Mouse (Mus musculus) MN1 (cell line): ENCODE measurements around the gene Tmem9.

Source experiments
- DNase-seq: peaks from one replicate; pipeline ENCODE4 v3.0.0-alpha.2; 2016; ENCODE audit warnings: low spot score

The Tmem9 gene

GRCm38 (mm10) chr1:136007211-136008158, at the start of gene Tmem9:
TSS of gene Tmem9 (plus strand) at chr1:136008150.
- DNase-seq, result peak; percentile 11

GRCm38 (mm10) chr1:135958483-135958882, 49.5 kb upstream of the Tmem9 start:
- DNase-seq, result peak; percentile 45

GRCm38 (mm10) chr1:135963177-135963576, 44.8 kb upstream of the Tmem9 start:
- DNase-seq, result no peak

GRCm38 (mm10) chr1:135964561-135964960, 43.4 kb upstream of the Tmem9 start:
- DNase-seq, result no peak

- no peak for DNase-seq
Observed at GRCm38 (mm10) chr1:135967739-135968138, 40.2 kb upstream of the Tmem9 start.

- no peak for DNase-seq
Observed at GRCm38 (mm10) chr1:135970486-135970885, 37.5 kb upstream of the Tmem9 start.

GRCm38 (mm10) chr1:135972576-135972975, 35.4 kb upstream of the Tmem9 start:
- DNase-seq, result no peak

GRCm38 (mm10) chr1:135984105-135984504, 23.8 kb upstream of the Tmem9 start:
- DNase-seq, result no peak

- DNase-seq, result no peak
Observed at GRCm38 (mm10) chr1:135989876-135990275, 18.1 kb upstream of the Tmem9 start.

- DNase-seq, result no peak
Observed at GRCm38 (mm10) chr1:135993470-135993869, 14.5 kb upstream of the Tmem9 start.

- DNase-seq, result no peak
Observed at GRCm38 (mm10) chr1:135997537-135997936, 10.4 kb upstream of the Tmem9 start.

GRCm38 (mm10) chr1:135999720-136000287, 8.1 kb upstream of the Tmem9 start:
- DNase-seq, result no peak

GRCm38 (mm10) chr1:136001438-136001837, 6.5 kb upstream of the Tmem9 start:
- no peak for DNase-seq

GRCm38 (mm10) chr1:136006292-136006748, 1.6 kb upstream of the Tmem9 start, which contains the start of gene Igfn1:
TSS of gene Igfn1 (minus strand) at chr1:136006342.
- DNase-seq, result no peak

GRCm38 (mm10) chr1:136008159-136008533, 196 bp downstream of the Tmem9 start:
- no peak for DNase-seq

- DNase-seq, result no peak
Observed at GRCm38 (mm10) chr1:136010247-136010646, 2.3 kb downstream of the Tmem9 start.

GRCm38 (mm10) chr1:136013513-136013912, 5.6 kb downstream of the Tmem9 start:
- no peak for DNase-seq

- DNase-seq, result no peak
Observed at GRCm38 (mm10) chr1:136014796-136015502, 7.0 kb downstream of the Tmem9 start.

- no peak for DNase-seq
Observed at GRCm38 (mm10) chr1:136017307-136017706, 9.4 kb downstream of the Tmem9 start.

GRCm38 (mm10) chr1:136017907-136018313, 10.0 kb downstream of the Tmem9 start:
- DNase-seq, result peak; percentile 93

GRCm38 (mm10) chr1:136018390-136019189, 10.6 kb downstream of the Tmem9 start:
- no peak for DNase-seq

GRCm38 (mm10) chr1:136030201-136030600, 22.3 kb downstream of the Tmem9 start:
- no peak for DNase-seq
